Mouse (Mus musculus): ENCODE results near the gene Asb15. TPM values are rescaled to one million over a fixed set of nuclear protein-coding genes. Genes with fewer than 3 reads are reported as not detected.
A peak's percentile ranks its signal among the peaks of the same experiment; 100 is the strongest.

The Asb15 gene
- total RNA-seq, 1 experiment = not detected

DNA sequence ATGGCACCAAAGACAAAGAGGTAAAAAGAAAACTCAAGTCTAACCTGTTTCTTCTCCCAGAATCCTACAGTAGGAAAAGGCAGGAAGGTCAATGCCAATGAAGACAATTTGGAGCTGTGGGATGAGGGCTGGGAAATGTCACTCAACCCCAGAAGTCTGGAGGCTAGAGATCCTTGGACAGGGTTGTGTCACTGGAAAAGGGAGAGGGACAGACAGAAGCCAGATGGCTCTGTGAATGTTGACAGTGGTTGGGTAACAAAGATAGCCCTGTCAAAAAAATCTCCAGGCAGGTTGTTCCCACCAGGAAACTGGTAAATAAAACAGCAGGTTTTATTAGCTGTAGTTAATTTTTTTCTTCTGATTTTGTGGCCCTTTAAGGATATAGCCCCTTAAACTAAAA lies 14.4 kb downstream of the Asb15 start:
- Histone ChIP-seq H3K4me1 (ENCODE audit: control insufficient read depth in 2 of 2, insufficient read depth in 2 of 2, low read length in 2 of 2, poor library complexity in 1 of 2) (no peaks in the 10 kb centered on the region), H3K36me3 (ENCODE audit: control insufficient read depth, insufficient read depth, low read length, poor library complexity, severe bottlenecking) (no peaks in the 10 kb centered on the region), H3K4me3 (ENCODE audit: insufficient read depth in 1 of 2, low read depth in 1 of 2, low read length in 2 of 2, poor library complexity in 1 of 2, severe bottlenecking in 1 of 2) (no peak overlapping the region), H3K9me3 (ENCODE audit: control insufficient read depth, insufficient read depth, low read depth, low read length) (no peaks in the 10 kb centered on the region), H3K9ac (ENCODE audit: insufficient read depth, low read depth, low read length, poor library complexity, severe bottlenecking) (no peak overlapping the region), H3K27ac (ENCODE audit: insufficient read depth, low read depth, low read length, poor library complexity, severe bottlenecking) (no peak overlapping the region)
- no peak for DNase-seq (ENCODE audit: low read depth, low spot score)
- in situ Hi-C loops (cut with MboI; ENCODE audit: low sequenced_read_pairs in 2 of 2, unreplicated experiment in 2 of 2) = no loop called here
- TF ChIP-seq HCFC1 (IDR thresholded peaks at IDR 0.05; ENCODE audit: borderline replicate concordance, insufficient read depth, low read length) (no peak), ZNF384 (IDR thresholded peaks at IDR 0.05; ENCODE audit: low read depth, low read length) (no peak), CHD2 (IDR thresholded peaks at IDR 0.05; ENCODE audit: low read depth, low read length) (no peak), ZC3H11A (IDR thresholded peaks at IDR 0.05; ENCODE audit: borderline replicate concordance, low read depth, low read length) (no peak), MAFK (IDR thresholded peaks at IDR 0.05; ENCODE audit: insufficient read depth, low read depth, low read length) (no peak)

DNA sequence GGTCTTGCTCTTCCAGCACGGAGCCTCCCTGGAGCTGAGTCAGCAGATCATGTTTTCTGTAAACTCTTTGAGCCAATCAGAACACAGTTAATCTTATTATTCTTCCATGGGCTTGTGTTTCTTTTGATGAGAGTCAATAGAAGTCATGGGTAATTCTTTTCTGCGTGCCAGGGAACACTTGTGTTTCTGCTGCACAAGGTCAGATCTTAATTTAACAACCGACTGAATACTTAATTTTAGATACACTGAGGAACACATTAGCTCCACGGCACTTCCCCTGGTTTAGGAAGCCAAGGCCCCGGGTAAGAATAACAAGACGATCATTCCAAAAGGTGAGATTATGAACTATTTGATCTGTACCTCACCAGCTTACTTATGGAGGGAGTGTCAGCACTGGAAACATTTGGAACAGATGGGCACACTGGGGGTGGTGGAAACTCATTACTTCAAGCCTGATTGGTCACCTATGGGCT lies 15.2 kb downstream of the Asb15 start:
- H3K27ac ChIP-seq (ENCODE audit: insufficient read depth, low read depth, low read length, poor library complexity, severe bottlenecking) = no peak overlapping the region
- in situ Hi-C loops (cut with MboI; ENCODE audit: low sequenced_read_pairs in 2 of 2, unreplicated experiment in 2 of 2) = no loop called here
- no peak for DNase-seq (ENCODE audit: low read depth, low spot score)

GRCm38 (mm10) chr6:24546716-24547420 lies 18.9 kb downstream of the Asb15 start:
- no peak for TF ChIP-seq ZC3H11A (IDR thresholded peaks at IDR 0.05; ENCODE audit: borderline replicate concordance, low read depth, low read length)
- Histone ChIP-seq H3K4me1 (ENCODE audit: control insufficient read depth in 2 of 2, insufficient read depth in 2 of 2, low read length in 2 of 2, poor library complexity in 1 of 2) (no peaks in the 10 kb centered on the region), H3K9me3 (ENCODE audit: control insufficient read depth, insufficient read depth, low read depth, low read length) (no peaks in the 10 kb centered on the region), H3K36me3 (ENCODE audit: control insufficient read depth, insufficient read depth, low read length, poor library complexity, severe bottlenecking) (no peaks in the 10 kb centered on the region), H3K9ac (ENCODE audit: insufficient read depth, low read depth, low read length, poor library complexity, severe bottlenecking) (no peak overlapping the region), H3K4me3 (ENCODE audit: insufficient read depth in 1 of 2, low read depth in 1 of 2, low read length in 2 of 2, poor library complexity in 1 of 2, severe bottlenecking in 1 of 2) (no peak overlapping the region), H3K27ac (ENCODE audit: insufficient read depth, low read depth, low read length, poor library complexity, severe bottlenecking) (no peak overlapping the region)
- in situ Hi-C loops (cut with MboI; ENCODE audit: low sequenced_read_pairs in 2 of 2, unreplicated experiment in 2 of 2) = no loop called here
- no peak for DNase-seq (ENCODE audit: low read depth, low spot score)

More for the DNA sequence above, 15.2 kb downstream of the Asb15 start:
- H3K4me1 ChIP-seq (ENCODE audit: control insufficient read depth in 2 of 2, insufficient read depth in 2 of 2, low read length in 2 of 2, poor library complexity in 1 of 2) = no peaks in the 10 kb centered on the region
- H3K9ac ChIP-seq (ENCODE audit: insufficient read depth, low read depth, low read length, poor library complexity, severe bottlenecking) = no peak overlapping the region
- no peaks in the 10 kb centered on the region for H3K9me3 ChIP-seq (ENCODE audit: control insufficient read depth, insufficient read depth, low read depth, low read length)
- no peak overlapping the region for H3K4me3 ChIP-seq (ENCODE audit: insufficient read depth in 1 of 2, low read depth in 1 of 2, low read length in 2 of 2, poor library complexity in 1 of 2, severe bottlenecking in 1 of 2)
- no peak for TF ChIP-seq ZNF384 (IDR thresholded peaks at IDR 0.05; ENCODE audit: low read depth, low read length)
- TF ChIP-seq MAFK (IDR thresholded peaks at IDR 0.05; ENCODE audit: insufficient read depth, low read depth, low read length) = peak; percentile 53; the same call in 1 of the 2 replicates
- no peaks in the 10 kb centered on the region for H3K36me3 ChIP-seq (ENCODE audit: control insufficient read depth, insufficient read depth, low read length, poor library complexity, severe bottlenecking)

GRCm38 (mm10) chr6:24549801-24550200 lies 21.9 kb downstream of the Asb15 start:
- Histone ChIP-seq H3K4me1 (ENCODE audit: control insufficient read depth in 2 of 2, insufficient read depth in 2 of 2, low read length in 2 of 2, poor library complexity in 1 of 2) (no peaks in the 10 kb centered on the region), H3K9ac (ENCODE audit: insufficient read depth, low read depth, low read length, poor library complexity, severe bottlenecking) (no peak overlapping the region), H3K27ac (ENCODE audit: insufficient read depth, low read depth, low read length, poor library complexity, severe bottlenecking) (no peak overlapping the region), H3K9me3 (ENCODE audit: control insufficient read depth, insufficient read depth, low read depth, low read length) (no peaks in the 10 kb centered on the region), H3K4me3 (ENCODE audit: insufficient read depth in 1 of 2, low read depth in 1 of 2, low read length in 2 of 2, poor library complexity in 1 of 2, severe bottlenecking in 1 of 2) (no peak overlapping the region), H3K36me3 (ENCODE audit: control insufficient read depth, insufficient read depth, low read length, poor library complexity, severe bottlenecking) (no peaks in the 10 kb centered on the region)
- no peak for DNase-seq (ENCODE audit: low read depth, low spot score)
- no peak for TF ChIP-seq MAFK (IDR thresholded peaks at IDR 0.05; ENCODE audit: insufficient read depth, low read depth, low read length)
- TF ChIP-seq ZNF384 (IDR thresholded peaks at IDR 0.05; ENCODE audit: low read depth, low read length) = no peak
- no peak for TF ChIP-seq ZC3H11A (IDR thresholded peaks at IDR 0.05; ENCODE audit: borderline replicate concordance, low read depth, low read length)
- TF ChIP-seq CHD2 (IDR thresholded peaks at IDR 0.05; ENCODE audit: low read depth, low read length) = no peak
- no peak for TF ChIP-seq HCFC1 (IDR thresholded peaks at IDR 0.05; ENCODE audit: borderline replicate concordance, insufficient read depth, low read length)
- in situ Hi-C loops (cut with MboI; ENCODE audit: low sequenced_read_pairs in 2 of 2, unreplicated experiment in 2 of 2) = no loop called here

DNA sequence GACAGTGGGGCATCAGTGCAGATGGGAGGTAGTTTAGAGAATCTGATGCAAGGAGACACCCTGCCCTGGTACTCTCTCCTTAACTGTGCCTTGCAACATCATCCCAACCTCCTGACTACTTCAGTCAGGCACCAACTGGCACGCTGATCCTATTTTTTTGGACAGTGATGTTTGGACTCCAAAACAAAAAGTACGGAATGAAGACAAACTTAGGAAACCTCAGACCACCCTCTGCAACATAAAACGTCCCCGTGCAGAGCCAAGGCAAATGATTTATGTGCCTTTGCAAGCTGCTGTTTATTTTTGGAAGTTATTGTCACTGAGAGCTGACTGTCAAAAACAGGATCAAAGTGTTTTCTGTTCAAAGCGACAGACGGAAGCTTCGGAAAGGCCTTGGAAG lies 24.1 kb downstream of the Asb15 start:
- no peak for DNase-seq (ENCODE audit: low read depth, low spot score)
- TF ChIP-seq CHD2 (IDR thresholded peaks at IDR 0.05; ENCODE audit: low read depth, low read length) (no peak), ZNF384 (IDR thresholded peaks at IDR 0.05; ENCODE audit: low read depth, low read length) (no peak), ZC3H11A (IDR thresholded peaks at IDR 0.05; ENCODE audit: borderline replicate concordance, low read depth, low read length) (no peak), HCFC1 (IDR thresholded peaks at IDR 0.05; ENCODE audit: borderline replicate concordance, insufficient read depth, low read length) (no peak), MAFK (IDR thresholded peaks at IDR 0.05; ENCODE audit: insufficient read depth, low read depth, low read length) (no peak)
- no peak overlapping the region for H3K4me3 ChIP-seq (ENCODE audit: insufficient read depth in 1 of 2, low read depth in 1 of 2, low read length in 2 of 2, poor library complexity in 1 of 2, severe bottlenecking in 1 of 2)
- no peaks in the 10 kb centered on the region for H3K36me3 ChIP-seq (ENCODE audit: control insufficient read depth, insufficient read depth, low read length, poor library complexity, severe bottlenecking)
- in situ Hi-C loops (cut with MboI; ENCODE audit: low sequenced_read_pairs in 2 of 2, unreplicated experiment in 2 of 2) = no loop called here
- no peak overlapping the region for H3K27ac ChIP-seq (ENCODE audit: insufficient read depth, low read depth, low read length, poor library complexity, severe bottlenecking)
- H3K9me3 ChIP-seq (ENCODE audit: control insufficient read depth, insufficient read depth, low read depth, low read length) = no peaks in the 10 kb centered on the region
- no peak overlapping the region for H3K9ac ChIP-seq (ENCODE audit: insufficient read depth, low read depth, low read length, poor library complexity, severe bottlenecking)
- H3K4me1 ChIP-seq (ENCODE audit: control insufficient read depth in 2 of 2, insufficient read depth in 2 of 2, low read length in 2 of 2, poor library complexity in 1 of 2) = no peaks in the 10 kb centered on the region
